Mouse (Mus musculus) lung, embryonic 16.5 days (tissue): ENCODE data around the gene Gm20518. TPM values are rescaled to one million over a fixed set of nuclear protein-coding genes. Genes with fewer than 3 reads are reported as not detected.
A peak's percentile ranks its signal among the peaks of the same experiment; 100 is the strongest.

ENCODE experiments used
- ATAC-seq: fragments of 200-750 bp; cut with Nextera tagmentation; 2 replicates; pipeline ENCODE4 v1.8.0; 2017; ENCODE audit warnings: low read depth, mild to moderate bottlenecking, moderate library complexity
- H3K27ac ChIP-seq: fragments of 300-500 bp; sonication (generic); 2 replicates; pipeline ENCODE4 v1.5.1; 2014; ENCODE audit warnings: mild to moderate bottlenecking, control low read depth, low read length
- H3K27me3 ChIP-seq: fragments of 300-500 bp; sonication (generic); 2 replicates; pipeline ENCODE4 v1.6.1; 2014; ENCODE audit warnings: low read depth, low read length, mixed read lengths; ENCODE audit not compliant: control insufficient read depth, insufficient read depth
- H3K36me3 ChIP-seq: fragments of 300-500 bp; sonication (generic); 2 replicates; pipeline ENCODE4 v1.6.1; 2014; ENCODE audit warnings: low read length; ENCODE audit not compliant: control insufficient read depth, insufficient read depth
- H3K4me1 ChIP-seq: fragments of 300-500 bp; sonication (generic); replicated peaks from 2 replicates; pipeline ENCODE4 v1.6.1; 2014; ENCODE audit warnings: low read length, mixed read lengths; ENCODE audit not compliant: control insufficient read depth, insufficient read depth
- H3K4me2 ChIP-seq: fragments of 300-500 bp; sonication (generic); 2 replicates; pipeline ENCODE4 v1.6.1; 2014; ENCODE audit warnings: low read depth, low read length, control low read depth
- H3K4me3 ChIP-seq: fragments of 300-500 bp; sonication (generic); 2 replicates; pipeline ENCODE4 v1.5.1; 2014; ENCODE audit warnings: mild to moderate bottlenecking, low read length, control low read depth
- H3K9ac ChIP-seq: fragments of 300-500 bp; sonication (generic); 2 replicates; pipeline ENCODE4 v1.6.1; 2014; ENCODE audit warnings: low read length, control low read depth
- H3K9me3 ChIP-seq: fragments of 300-500 bp; sonication (generic); 2 replicates; pipeline ENCODE4 v1.6.1; 2016; ENCODE audit warnings: low read length; ENCODE audit not compliant: control insufficient read depth
- WGBS: fragments of 180-500 bp; shearing (Covaris S2); extraction: QIAGEN DNeasy Blood & Tissue Kit; methylation state at CpG from one replicate; pipeline ENCODE4 v1.1.7; 2014; 5-methylcytosine and 5-hydroxymethylcytosine counted together
- polyA plus RNA-seq: library from polyadenylated mRNA; unstranded; fragments of >200 nt; fragmentation: Nextera tagmentation; extraction: Ambion mirVana; gene quantifications from 2 replicates; pipeline ENCODE4 v1.2.1, GENCODE M21; 2015

The Gm20518 gene
- polyA plus RNA-seq, 1 experiment from 2014 or later = 0.33 TPM

DNA sequence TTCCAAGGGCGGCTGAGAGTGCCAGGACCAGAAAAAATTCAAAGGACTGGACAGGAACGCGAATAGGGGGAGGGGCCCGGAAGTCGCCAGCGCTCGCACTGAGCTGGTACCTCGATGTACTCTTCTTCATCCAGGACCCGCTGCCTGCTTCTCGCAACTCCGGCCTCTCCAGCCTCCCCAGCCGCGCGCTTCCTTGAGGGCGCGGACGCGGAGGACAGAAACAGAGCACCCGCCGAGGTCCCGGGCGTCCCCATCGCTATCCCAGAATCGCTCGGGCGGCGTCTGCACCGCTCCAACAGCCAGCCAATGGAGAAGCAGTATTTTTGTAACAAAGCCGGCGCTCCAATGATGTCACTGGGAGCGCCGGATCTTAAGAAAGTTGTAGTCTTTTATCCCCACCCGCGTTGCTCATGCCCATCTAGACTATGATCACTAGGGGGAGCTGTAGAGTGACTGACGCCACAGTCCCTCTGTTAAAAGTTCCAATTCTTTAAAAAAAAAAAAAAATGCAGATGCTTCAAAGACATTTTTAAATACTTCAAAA is 19.7 kb upstream of the Gm20518 start, which contains the start of gene Ess2:
Gene Ess2 (minus strand): TSS at position 297 of the 544 bp plus-strand sequence.
- 0% methylated on average over 35 of the region's 35 CpGs for WGBS
- Histone ChIP-seq H3K27ac (peak within 1 kb of the TSS; percentile 19; the same call in 1 of the 2 replicates), H3K9me3 (no peaks in the 10 kb centered on the region), H3K9ac (peak within 1 kb of the TSS; percentile 79), H3K4me1 (peaks cover 16% of the 10 kb centered on the region), H3K36me3 (peaks cover 27% of the 10 kb centered on the region), H3K4me2 (peak within 1 kb of the TSS; percentile 62), H3K4me3 (peak within 1 kb of the TSS; percentile 76), H3K27me3 (peaks cover 45% of the 10 kb centered on the region)
- peak; percentile 96 for ATAC-seq

DNA sequence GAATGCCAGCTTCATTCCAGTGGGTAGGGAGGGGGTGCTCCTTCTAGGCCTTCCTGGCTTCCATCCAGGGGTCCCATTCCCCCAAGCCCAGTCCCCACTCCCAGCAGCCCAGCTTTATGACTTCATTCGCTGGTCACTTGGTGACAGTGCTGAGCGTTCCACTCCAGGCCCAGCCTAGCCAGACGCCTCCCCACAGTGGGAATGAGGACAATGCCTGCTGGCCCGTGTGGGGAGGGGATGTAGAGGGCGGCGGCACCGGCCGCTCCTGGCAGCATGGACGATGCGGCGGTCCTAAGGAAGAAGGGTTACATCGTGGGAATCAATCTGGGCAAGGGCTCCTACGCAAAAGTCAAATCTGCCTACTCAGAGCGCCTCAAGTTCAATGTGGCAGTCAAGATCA is 7.0 kb upstream of the Gm20518 start, which contains the start of the genes Dgcr2 and Tssk2:
Gene Dgcr2 (minus strand): TSS at position 101 of the 400 bp plus-strand sequence.
Gene Tssk2 (plus strand): TSS at position 176 of the 400 bp plus-strand sequence.
- Histone ChIP-seq H3K4me2 (no peak within 1 kb of the TSS), H3K4me3 (no peak within 1 kb of the TSS), H3K27me3 (no peaks in the 10 kb centered on the region; the same call in 1 of the 2 replicates), H3K9ac (no peak within 1 kb of the TSS), H3K27ac (no peak within 1 kb of the TSS), H3K36me3 (peaks cover 35% of the 10 kb centered on the region), H3K4me1 (no peaks in the 10 kb centered on the region), H3K9me3 (no peaks in the 10 kb centered on the region)
- ATAC-seq = no peak
- WGBS = 89% methylated on average over 14 of the region's 14 CpGs

DNA sequence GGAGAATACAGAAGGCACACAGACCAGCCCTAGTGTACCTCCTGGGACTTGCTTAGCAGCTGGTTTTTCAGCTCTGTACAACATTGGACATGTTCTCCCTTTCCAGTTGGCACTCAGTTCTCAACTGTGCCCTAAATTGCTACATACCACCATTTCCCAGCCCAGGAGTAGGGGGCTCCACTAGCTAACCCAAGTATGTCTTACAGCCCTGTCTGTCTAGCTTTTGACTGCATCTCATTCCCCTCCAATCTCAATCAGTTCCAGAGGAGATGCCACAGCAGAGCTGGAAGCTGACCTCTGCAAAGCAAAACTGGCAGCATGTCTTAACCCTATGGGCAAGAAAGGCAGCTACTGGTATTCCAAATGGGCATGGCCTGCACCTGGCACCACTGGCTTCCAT is 4.6 kb upstream of the Gm20518 start:
- no peaks in the 10 kb centered on the region for H3K9me3 ChIP-seq
- no peak overlapping the region for H3K4me2 ChIP-seq
- H3K9ac ChIP-seq = no peak overlapping the region
- no peak overlapping the region for H3K27ac ChIP-seq
- no peak overlapping the region for H3K4me3 ChIP-seq
- no peaks in the 10 kb centered on the region; the same call in 1 of the 2 replicates for H3K27me3 ChIP-seq
- no peak for ATAC-seq
- peaks cover 8% of the 10 kb centered on the region; the same call in 1 of the 2 replicates for H3K4me1 ChIP-seq
- peaks cover 14% of the 10 kb centered on the region for H3K36me3 ChIP-seq

DNA sequence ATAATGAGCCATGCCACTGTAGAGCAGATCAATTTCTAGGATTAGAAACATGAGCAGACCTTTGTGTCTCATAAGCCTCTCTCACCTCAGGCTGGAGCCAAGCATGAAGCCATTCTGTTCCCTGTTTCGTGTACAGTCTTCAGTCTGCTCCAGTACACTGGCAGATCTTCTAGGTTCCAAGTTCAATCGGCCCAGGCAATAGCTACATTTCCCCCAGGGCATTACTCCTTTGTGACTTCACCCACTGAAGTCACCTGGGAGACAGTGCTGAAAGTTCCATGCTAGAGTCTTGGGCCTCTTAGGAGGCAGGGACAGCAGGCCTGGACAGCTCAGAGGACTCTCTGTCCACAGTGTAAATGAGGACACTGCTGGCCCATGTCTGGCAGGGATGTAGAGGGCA is 2.5 kb upstream of the Gm20518 start, which contains the start of gene Tssk1:
Gene Tssk1 (plus strand): TSS at position 301 of the 400 bp plus-strand sequence.
- WGBS = 65% methylated on average over 2 of the region's 2 CpGs
- ATAC-seq = no peak

DNA sequence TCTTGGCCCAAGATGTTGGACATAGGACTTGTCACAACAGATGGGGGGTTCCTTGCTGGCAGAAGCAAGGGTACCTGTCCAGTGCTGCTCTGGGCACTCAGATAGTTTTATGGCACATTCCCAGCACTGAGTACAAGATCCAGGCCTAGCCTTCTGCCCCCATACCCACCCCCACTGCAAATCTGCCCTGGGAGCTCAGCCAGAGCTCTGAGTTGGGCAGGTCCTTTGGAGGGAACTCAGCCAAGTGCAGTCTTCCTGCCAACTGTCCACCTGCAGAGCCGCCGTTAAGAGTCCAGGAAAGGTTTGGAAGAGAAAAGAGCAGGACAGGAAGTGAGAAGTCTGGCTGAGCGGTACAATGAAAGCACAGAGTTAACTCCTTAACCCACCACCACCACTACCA is 1.1 kb upstream of the Gm20518 start:
- no peak overlapping the region for H3K4me2 ChIP-seq
- H3K36me3 ChIP-seq = no peaks in the 10 kb centered on the region
- no peak for ATAC-seq
- H3K27ac ChIP-seq = no peak overlapping the region
- WGBS = 23% methylated on average over 3 of the region's 3 CpGs
- peaks cover 18% of the 10 kb centered on the region for H3K4me1 ChIP-seq
- H3K4me3 ChIP-seq = no peak overlapping the region
- no peaks in the 10 kb centered on the region for H3K9me3 ChIP-seq
- no peak overlapping the region for H3K9ac ChIP-seq
- H3K27me3 ChIP-seq = no peaks in the 10 kb centered on the region; the same call in 1 of the 2 replicates

More for the DNA sequence above, 2.5 kb upstream of the Gm20518 start, which contains the start of gene Tssk1:
- Histone ChIP-seq H3K27ac (no peak within 1 kb of the TSS), H3K4me2 (no peak within 1 kb of the TSS), H3K9me3 (no peaks in the 10 kb centered on the region), H3K9ac (no peak within 1 kb of the TSS), H3K27me3 (no peaks in the 10 kb centered on the region; the same call in 1 of the 2 replicates), H3K4me3 (no peak within 1 kb of the TSS), H3K36me3 (no peaks in the 10 kb centered on the region), H3K4me1 (peaks cover 18% of the 10 kb centered on the region)

DNA sequence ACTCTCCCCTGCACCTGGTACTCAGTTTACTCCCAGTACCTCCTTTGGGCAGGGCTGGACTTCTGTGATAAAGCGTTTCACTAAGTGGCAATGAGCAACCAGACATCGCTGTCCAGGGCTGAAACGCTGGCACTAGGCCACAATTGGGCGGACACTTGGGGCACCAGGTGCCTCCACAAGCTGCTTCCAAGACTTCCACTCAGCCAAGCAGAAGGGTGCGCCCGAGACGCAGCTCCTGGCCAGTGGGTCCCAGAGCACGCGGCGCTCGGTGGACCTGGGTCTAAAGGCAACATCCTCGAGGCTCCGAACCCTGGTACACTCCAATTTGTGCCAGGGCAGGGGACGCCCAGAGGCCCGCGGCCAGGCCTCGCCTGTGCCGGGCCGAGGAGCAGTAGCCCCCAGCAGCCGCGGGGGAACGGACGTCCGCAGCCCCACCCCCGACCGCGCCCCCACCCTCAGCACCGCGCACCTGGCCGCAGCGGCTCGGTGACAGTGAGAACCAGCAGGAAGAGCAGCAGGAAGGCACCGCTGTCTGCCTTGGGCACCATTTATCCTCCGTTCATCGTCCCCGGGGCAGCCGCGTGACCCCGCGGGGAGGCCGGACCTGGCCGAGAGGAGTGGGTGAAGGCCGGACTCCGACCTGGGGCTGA is 429 bp downstream of the Gm20518 start:
- peaks cover 18% of the 10 kb centered on the region for H3K4me1 ChIP-seq
- under 1% methylated on average over 43 of the region's 44 CpGs for WGBS
- ATAC-seq = peak; percentile 60
- H3K9ac ChIP-seq = peak overlapping the region; percentile 100
- H3K9me3 ChIP-seq = no peaks in the 10 kb centered on the region
- peak overlapping the region; percentile 72 for H3K4me3 ChIP-seq
- H3K36me3 ChIP-seq = no peaks in the 10 kb centered on the region
- H3K27me3 ChIP-seq = no peaks in the 10 kb centered on the region; the same call in 1 of the 2 replicates
- peak overlapping the region; percentile 97 for H3K27ac ChIP-seq
- peak overlapping the region; percentile 55 for H3K4me2 ChIP-seq

DNA sequence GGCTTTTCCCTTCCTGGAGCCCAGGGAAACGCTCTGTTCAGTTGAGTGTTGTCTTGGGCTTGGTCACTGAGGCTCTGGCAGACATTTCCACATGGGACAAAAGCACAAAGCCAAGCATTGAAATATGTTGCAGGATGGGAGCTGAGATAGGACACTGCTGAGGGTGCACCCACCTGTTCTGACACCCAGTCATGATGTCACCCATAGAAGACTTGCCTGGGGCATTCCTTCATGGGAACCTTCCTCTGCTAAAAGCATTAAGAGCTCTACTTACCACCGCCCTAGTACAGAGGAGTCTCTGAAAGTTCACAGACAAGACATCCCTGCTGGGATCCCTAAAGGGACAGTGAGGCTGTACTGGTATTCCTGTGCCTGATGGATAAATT is 1.1 kb downstream of the Gm20518 start:
- H3K4me3 ChIP-seq = peak overlapping the region; percentile 72
- no peaks in the 10 kb centered on the region for H3K9me3 ChIP-seq
- H3K27me3 ChIP-seq = no peaks in the 10 kb centered on the region; the same call in 1 of the 2 replicates
- 25% methylated on average over 2 of the region's 2 CpGs for WGBS
- H3K4me2 ChIP-seq = peak overlapping the region; percentile 55
- H3K36me3 ChIP-seq = no peaks in the 10 kb centered on the region
- no peak for ATAC-seq
- peak overlapping the region; percentile 100 for H3K9ac ChIP-seq
- H3K4me1 ChIP-seq = peaks cover 18% of the 10 kb centered on the region
- H3K27ac ChIP-seq = no peak overlapping the region

DNA sequence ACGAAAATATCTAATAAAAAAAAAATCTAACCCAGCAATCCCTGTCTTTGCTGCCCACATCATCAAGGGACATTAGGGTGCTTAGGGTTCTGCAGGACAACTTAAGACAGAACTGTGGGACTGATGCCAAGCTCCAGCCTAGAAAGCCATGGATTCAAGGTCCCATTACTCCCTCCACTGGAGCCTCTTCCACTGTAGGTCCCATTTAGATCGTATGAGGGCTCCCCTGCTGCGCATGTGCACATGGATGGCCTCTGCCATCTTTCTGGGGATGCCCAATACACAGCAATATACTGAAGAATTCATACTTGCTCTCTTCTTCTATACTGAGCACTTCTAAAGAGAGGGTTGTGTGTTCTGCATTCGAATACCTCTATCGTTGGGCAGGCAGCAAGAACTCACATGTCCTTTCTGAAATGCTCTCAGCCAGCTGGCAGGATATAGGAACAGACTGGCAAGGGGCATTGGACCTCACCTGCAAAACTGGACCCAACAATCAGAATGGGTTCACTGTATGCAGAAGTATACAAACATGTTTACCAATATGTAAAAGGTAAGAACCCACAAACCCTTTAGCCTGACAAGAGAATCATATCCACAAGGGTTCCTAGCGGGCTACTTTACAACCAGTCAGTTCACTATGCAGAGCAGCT is 1.7 kb downstream of the Gm20518 start:
- 77% methylated on average over 6 of the region's 6 CpGs for WGBS
- Histone ChIP-seq H3K9ac (peak overlapping the region; percentile 100), H3K4me2 (peak overlapping the region; percentile 55), H3K9me3 (no peaks in the 10 kb centered on the region), H3K36me3 (no peaks in the 10 kb centered on the region), H3K4me1 (peaks cover 18% of the 10 kb centered on the region), H3K27ac (no peak overlapping the region), H3K27me3 (no peaks in the 10 kb centered on the region), H3K4me3 (peak overlapping the region; percentile 72)
- no peak for ATAC-seq

DNA sequence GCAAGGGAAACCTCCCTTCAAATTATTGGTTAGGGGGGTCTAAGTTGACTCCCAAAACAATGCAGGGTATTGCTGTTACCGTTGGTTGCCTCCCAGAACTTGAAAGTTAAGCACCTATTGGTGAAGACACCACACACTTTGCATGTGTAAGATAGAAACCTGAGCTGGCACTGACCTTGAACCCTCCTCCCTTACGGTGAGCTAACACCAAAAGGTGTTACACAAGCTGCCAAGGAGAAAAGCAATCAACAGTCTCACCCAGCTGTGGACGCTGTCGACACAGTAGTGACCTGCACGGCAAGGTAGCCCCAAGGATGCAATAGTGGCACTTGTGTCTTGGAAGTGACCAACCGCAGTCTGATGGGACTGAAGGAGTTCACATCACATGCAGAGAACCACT is 7.4 kb downstream of the Gm20518 start:
- WGBS = 65% methylated on average over 6 of the region's 6 CpGs
- Histone ChIP-seq H3K4me3 (no peak overlapping the region), H3K9me3 (no peaks in the 10 kb centered on the region), H3K4me2 (no peak overlapping the region), H3K27ac (no peak overlapping the region), H3K9ac (no peak overlapping the region), H3K4me1 (peaks cover 4% of the 10 kb centered on the region; the same call in 1 of the 2 replicates), H3K36me3 (0 out of 2 replicates have a peak, but pooled peaks cover 3% of the 10 kb centered on the region), H3K27me3 (no peaks in the 10 kb centered on the region)
- ATAC-seq = no peak
